Mouse (Mus musculus): ENCODE data around the gene Cnga1. TPM values are rescaled to one million over a fixed set of nuclear protein-coding genes. Genes with fewer than 3 reads are reported as not detected.
"Not testable (repeated sequence)": the region's sequence is repeated elsewhere in the genome, so short reads cannot be mapped to it uniquely, and the experiment has no call there.

Cnga1 gene
- total RNA-seq, 2 experiments from 2014 or later, result 0.18 TPM; not detected in 1

- no peak for ATAC-seq (ENCODE audit: poor library complexity, severe bottlenecking)
These were observed 420 bp downstream of the Cnga1 start for GRCm38 (mm10) chr5:72643655-72644054.

DNA sequence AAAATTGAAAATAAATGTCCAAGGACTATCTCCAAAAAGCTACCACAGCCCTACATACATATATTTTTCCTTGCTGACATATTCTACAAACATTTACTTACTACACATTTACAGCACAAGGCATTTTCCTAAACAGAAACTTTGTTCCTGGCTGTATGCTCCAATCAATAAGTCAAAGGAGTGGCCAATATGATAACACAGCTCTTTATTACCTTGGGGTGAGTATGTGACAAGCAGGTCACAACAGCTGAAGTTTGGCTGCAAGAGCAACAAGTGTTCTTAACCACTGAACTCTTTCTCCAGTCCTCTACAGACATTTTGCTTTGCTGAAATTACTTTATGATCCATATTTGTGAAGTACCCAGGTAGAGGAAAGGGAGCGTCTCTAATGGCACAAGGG, 4.0 kb downstream of the Cnga1 start:
- ATAC-seq (ENCODE audit: poor library complexity, severe bottlenecking), result no peak

DNA sequence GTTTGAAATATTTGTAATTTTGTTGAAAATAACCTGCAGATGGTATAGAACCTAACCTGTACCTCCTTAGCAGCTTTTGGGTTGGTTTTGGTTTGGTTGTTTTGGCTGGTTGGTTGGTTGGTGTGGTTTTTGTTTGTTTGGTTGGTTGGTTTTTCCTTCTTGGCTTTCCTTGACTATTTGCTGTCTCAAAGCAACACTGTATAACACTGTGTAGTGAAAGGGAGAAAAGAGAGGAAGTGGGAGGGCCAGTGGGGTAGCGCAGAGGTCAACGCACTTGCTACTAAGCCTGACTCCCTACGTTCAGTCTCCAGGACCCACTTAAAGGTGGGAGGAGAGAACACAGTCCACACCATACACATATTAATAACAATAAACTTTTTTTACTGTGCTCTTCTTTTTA, 7.5 kb downstream of the Cnga1 start:
- ATAC-seq (ENCODE audit: poor library complexity, severe bottlenecking), result peak; percentile 39; the same call in 1 of the 2 replicates

GRCm38 (mm10) chr5:72636122-72636521, 8.0 kb downstream of the Cnga1 start:
- peak; percentile 82 for ATAC-seq (ENCODE audit: poor library complexity, severe bottlenecking)

DNA sequence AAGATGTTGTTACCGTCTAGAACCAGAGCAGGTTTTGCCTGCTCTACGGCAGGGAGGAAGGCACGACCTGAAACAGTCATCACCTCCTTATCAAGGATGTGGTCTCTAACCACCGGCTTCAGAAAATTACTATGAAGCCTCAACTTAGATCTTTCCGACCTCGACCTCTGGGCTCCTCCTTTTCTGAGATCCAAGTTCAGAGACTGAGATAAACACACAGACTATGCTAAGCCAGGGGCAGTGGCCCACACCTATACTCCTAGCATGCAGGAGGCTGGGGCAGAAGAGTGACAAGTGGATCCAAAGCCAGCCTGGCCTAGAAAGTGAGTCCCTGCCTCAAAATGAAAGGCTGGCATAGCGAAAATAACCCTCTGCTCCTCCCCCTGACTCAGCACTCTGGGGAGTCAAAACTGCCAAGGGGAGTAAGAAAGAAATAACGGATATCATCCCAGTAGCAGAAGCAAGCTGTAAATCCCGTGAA, 9.2 kb downstream of the Cnga1 start:
- ATAC-seq (ENCODE audit: poor library complexity, severe bottlenecking), result peak; percentile 84

- no peak for ATAC-seq (ENCODE audit: poor library complexity, severe bottlenecking)
These were observed 14.0 kb downstream of the Cnga1 start for GRCm38 (mm10) chr5:72630026-72630425.

GRCm38 (mm10) chr5:72621022-72621421, 23.1 kb downstream of the Cnga1 start:
- ATAC-seq (ENCODE audit: poor library complexity, severe bottlenecking), result no peak

- ATAC-seq (ENCODE audit: poor library complexity, severe bottlenecking), result no peak
These were observed 26.7 kb downstream of the Cnga1 start for GRCm38 (mm10) chr5:72617413-72617812.

GRCm38 (mm10) chr5:72603138-72603537, 40.9 kb downstream of the Cnga1 start:
- no peak for ATAC-seq (ENCODE audit: poor library complexity, severe bottlenecking)

DNA sequence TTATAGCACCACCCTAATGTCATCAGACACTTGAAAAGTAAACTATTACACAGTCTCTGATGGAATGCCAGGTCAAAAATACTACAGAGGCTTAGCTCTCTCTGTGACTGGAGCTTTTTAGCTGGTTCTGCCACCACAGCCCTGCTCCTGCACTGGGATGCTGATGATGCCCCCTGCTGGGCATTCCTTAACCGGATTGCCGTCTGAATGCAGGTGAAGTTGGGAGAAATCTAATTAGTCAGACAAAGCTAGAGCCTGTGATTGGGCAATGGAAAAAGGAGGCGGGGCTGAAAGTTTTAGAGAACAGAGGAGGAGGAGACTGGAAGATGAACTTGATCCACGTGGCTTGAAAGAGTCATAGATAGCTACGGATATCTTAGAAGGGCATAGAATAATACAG, 43.1 kb downstream of the Cnga1 start:
- ATAC-seq (ENCODE audit: poor library complexity, severe bottlenecking), result peak; percentile 69

- ATAC-seq (ENCODE audit: poor library complexity, severe bottlenecking), result no peak; the same call in 1 of the 2 replicates
These were observed 56.8 kb downstream of the Cnga1 start, which contains the start of gene Gm5868 for GRCm38 (mm10) chr5:72587192-72587681. Gene Gm5868 (minus strand): TSS chr5:72587551.

DNA sequence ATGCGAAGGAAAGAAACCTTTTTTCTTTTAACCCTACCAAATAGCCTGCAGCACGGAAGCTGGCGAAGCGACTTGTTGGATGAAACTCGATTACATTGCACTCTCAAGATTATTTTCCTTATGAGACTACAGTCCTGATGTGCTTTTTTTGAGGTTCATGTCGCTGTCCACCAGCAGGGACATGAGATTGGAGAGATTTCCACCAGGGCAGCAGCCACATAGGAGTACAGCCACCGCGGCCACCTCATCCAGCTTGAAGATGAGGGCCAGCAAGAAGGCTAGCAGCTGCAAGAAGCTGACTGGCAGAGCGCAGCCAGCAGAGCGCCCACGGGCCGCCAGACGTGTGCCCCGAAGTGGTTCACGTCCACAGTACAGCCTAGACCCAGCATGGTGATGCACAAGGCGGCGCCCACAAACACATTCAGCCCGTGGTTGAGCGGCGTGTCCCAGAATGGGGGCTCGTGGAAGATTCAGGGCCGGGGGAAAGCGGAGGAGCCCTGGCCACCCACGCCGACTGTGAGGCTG, 57.3 kb downstream of the Cnga1 start:
- ATAC-seq (ENCODE audit: poor library complexity, severe bottlenecking), result not testable (repeated sequence)

DNA sequence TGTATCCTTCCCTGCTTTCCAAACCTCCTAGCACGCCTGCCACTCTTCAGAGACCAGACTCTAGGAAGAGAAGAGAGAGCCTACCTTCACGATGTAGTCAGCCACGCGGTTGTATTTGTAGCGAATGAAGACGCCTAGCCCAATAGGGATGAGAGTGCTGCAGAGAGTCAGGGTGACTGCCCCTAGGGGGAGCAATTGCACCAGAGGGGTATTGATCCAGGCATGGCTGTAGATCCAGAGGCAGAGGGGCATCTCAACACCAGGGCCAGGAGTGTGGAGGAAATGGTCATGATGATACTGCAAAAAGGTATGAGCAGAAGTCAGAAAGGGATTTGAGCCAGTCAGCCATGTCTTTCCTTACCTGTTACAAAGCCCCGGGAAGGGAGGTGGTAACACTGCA, 58.0 kb downstream of the Cnga1 start:
- ATAC-seq (ENCODE audit: poor library complexity, severe bottlenecking), result peak; percentile 49; the same call in 1 of the 2 replicates

DNA sequence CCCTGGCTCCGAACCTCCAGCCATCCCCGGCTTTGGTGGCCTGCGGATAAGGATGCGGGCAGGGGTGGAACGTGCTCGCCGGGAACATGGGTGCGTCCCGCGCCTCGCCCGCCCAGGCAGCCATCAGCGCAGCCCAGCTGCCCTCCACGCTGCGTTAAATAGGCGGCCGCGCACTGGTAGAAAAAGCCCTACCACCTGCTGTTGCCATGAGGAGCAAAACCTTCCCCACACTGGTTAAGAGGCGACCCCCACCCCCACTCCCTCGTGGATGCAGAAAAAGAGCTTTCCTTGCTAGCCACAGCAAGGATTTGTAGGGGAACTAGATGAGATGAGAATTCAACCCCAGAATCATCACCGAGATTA, 63.1 kb downstream of the Cnga1 start, which contains the start of gene Zar1:
Zar1 (minus strand) TSS at position 285 of the 363 bp plus-strand sequence.
- ATAC-seq (ENCODE audit: poor library complexity, severe bottlenecking), result not testable (repeated sequence)

DNA sequence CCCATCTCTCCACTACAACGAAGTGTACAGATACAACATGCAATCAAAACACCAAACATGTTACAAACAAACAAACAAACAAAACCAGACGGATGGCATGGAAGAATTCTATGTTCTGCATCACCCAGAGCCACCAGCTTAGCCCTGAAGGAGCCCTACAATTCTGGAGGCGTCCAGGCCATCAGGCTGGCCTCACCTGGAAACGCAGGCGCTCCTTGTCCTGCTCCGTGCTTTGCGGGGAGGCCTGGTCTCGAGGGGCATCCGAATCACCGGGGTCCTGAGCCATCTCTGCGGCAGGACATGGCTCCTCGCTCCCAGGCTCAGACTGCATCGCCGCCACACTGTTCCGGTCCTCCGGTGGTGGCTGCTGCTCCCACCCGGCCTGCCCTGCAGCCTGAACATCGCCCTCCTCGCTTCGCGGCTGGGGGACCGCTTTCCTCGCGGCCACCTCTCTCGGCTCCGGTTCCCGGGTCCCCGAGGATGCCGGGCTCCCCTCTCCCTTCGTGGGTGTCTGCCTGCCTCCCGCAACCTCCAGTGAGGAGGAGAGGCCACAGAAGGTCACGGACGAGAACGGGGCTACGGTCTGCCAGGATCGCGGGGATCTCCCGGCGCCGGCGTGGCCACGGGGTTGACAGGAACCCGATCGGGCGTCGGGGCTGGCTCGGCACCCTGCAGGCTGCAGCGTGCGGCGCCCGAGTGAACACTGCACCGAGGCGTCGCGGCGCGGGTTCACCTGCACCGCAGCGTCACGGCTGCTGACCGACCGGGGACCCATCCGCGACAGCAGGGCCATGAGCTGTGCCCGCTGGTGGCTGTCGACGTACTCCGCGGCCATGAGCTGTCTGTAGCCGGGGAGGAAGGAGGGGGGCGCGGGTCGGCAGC, 63.7 kb downstream of the Cnga1 start:
- ATAC-seq (ENCODE audit: poor library complexity, severe bottlenecking), result peak; percentile 51

DNA sequence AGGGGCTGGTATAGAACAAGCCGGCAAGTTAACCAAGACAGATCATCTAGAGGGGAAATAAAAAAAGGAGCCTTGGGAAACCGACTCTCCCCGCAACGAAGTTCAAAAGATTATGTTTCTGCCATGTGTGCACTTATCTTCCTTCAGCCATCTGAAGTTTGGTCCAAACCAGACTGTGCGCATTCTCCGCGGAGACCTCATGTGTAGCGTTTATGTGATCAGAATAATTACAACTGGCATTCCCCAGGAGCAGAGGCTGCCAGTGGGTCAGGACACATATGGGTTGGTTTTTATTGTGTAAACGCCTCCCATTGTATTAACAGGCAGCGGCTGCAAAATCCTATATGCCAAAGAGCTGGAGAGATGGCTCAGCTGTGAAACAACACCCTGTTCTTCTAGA, 64.5 kb downstream of the Cnga1 start:
- not testable (repeated sequence) for ATAC-seq (ENCODE audit: poor library complexity, severe bottlenecking)

DNA sequence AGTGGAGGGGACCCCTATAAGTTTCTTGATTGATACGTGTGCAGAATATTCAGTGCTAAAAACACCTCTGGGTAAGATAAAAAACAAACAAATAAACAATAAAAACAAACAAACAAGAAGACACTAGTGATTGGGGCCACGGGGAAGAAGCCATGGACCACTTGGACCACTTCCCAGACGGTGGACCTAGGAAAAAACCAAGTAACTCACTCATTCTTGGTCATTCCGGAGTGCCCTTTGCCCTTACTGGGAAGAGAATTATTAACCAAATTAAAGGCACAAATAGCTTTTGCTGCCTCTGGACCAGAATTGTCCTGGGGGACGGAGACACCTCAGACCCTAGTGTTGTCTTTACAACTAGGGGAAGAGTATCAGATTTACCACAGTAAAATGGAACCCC, 78.5 kb downstream of the Cnga1 start:
- ATAC-seq (ENCODE audit: poor library complexity, severe bottlenecking), result no peak

GRCm38 (mm10) chr5:72563183-72563582, 80.9 kb downstream of the Cnga1 start:
- ATAC-seq (ENCODE audit: poor library complexity, severe bottlenecking), result not testable (repeated sequence)

DNA sequence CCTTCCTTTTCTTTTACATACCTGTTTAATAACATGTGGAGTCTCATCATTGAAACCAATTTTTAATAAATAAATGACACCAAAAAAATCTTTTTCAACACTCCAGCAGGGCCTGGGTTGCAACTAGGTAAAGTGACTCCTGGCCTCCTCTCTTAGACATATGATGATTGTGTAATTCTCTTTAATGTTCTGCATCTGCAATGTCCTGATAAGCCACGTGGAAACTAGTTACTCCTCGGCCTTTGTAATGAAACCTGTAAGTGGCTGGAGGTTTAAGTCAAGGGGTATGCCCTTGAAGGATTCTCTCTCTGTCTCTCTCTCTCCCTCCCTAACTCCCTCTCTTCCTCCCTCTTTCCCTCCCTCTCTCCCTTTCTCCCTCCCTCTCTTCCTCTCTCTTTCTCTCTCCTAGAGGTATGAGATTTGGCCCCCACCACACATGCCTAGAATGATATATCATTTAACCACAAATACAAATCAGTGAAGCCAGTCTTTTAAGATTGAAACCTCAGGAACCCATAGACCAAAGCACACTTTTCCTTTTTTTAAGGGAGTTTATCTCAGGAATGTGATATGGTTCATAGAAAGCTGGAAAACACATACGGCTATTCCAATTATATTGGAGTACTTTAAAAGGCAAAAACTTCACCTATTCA, 83.0 kb downstream of the Cnga1 start:
- no peak for ATAC-seq (ENCODE audit: poor library complexity, severe bottlenecking)

DNA sequence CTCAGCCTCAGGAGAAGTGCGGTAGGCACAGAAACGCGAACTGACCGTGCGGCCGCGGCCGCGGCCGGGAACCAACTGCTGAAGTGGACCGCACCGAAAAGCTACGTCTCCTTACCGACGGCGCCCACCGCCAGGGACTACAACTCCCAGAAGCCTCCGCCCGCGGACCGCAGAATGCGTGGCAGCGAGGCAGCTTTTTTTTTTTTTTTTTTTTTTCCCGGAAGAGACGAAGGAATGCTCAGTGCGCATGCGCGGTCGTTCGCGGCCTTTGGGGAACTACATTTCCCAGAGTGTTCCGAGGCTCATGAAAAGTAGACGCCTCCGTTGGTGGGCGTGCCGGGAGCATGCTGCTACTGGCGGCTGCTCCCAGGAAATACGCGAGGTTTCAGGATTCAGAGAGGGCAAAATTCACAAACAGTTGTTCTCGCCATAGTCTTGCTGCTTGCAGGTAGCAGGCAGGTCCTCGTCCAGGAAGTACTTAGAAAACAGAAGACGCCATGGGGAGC, 84.5 kb downstream of the Cnga1 start, which contains the start of gene Nfxl1:
Nfxl1 (minus strand) TSS at position 141 of the 506 bp plus-strand sequence.
- ATAC-seq (ENCODE audit: poor library complexity, severe bottlenecking), result peak; percentile 96

All from megakaryocyte, adult 5-6 weeks (primary cell).